Mouse (Mus musculus) neural tube, embryonic 12.5 days (tissue): Measurements from ENCODE around the gene Nell1. TPM values are rescaled to one million over a fixed set of nuclear protein-coding genes. Genes with fewer than 3 reads are reported as not detected.

Experiments
- ATAC-seq: fragments of 200-750 bp; cut with Nextera tagmentation; 2 replicates; pipeline ENCODE4 v1.8.0; 2017; ENCODE audit warnings: low read depth, mild to moderate bottlenecking, moderate TSS enrichment, moderate library complexity; ENCODE audit not compliant: low FRiP score
- H3K27ac ChIP-seq: fragments of 300-500 bp; sonication (generic); 2 replicates; pipeline ENCODE4 v1.5.1; 2016
- H3K27me3 ChIP-seq: fragments of 300-500 bp; sonication (generic); replicated peaks from 2 replicates; pipeline ENCODE4 v1.6.1; 2016; ENCODE audit warnings: mild to moderate bottlenecking
- H3K36me3 ChIP-seq: fragments of 300-500 bp; sonication (generic); 2 replicates; pipeline ENCODE4 v1.6.1; 2016; ENCODE audit warnings: mild to moderate bottlenecking
- H3K4me1 ChIP-seq: fragments of 300-500 bp; sonication (generic); 2 replicates; pipeline ENCODE4 v1.6.1; 2016
- H3K4me2 ChIP-seq: fragments of 300-500 bp; sonication (generic); replicated peaks from 2 replicates; pipeline ENCODE4 v1.6.1; 2016; ENCODE audit warnings: mild to moderate bottlenecking
- H3K4me3 ChIP-seq: fragments of 300-500 bp; sonication (generic); 2 replicates; pipeline ENCODE4 v1.5.1; 2016
- H3K9ac ChIP-seq: fragments of 300-500 bp; sonication (generic); 2 replicates; pipeline ENCODE4 v1.6.1; 2016; ENCODE audit warnings: mild to moderate bottlenecking
- H3K9me3 ChIP-seq: fragments of 300-500 bp; sonication (generic); 2 replicates; pipeline ENCODE4 v1.6.1; 2016; ENCODE audit warnings: mild to moderate bottlenecking
- WGBS: fragments of 180-500 bp; shearing (Covaris S2); methylation state at CpG from one replicate; pipeline ENCODE4 v1.1.7; 2016; 5-methylcytosine and 5-hydroxymethylcytosine counted together
- polyA plus RNA-seq: library from polyadenylated mRNA; unstranded; fragments of >200 nt; fragmentation: Nextera tagmentation; extraction: Ambion mirVana; gene quantifications from 2 replicates; pipeline ENCODE4 v1.2.1, GENCODE M21; 2016

The Nell1 gene
- polyA plus RNA-seq, 1 experiment from 2014 or later = 10.7 TPM

- H3K4me3 ChIP-seq = no peak overlapping the region
- ATAC-seq = no peak
- H3K9me3 ChIP-seq = no peaks in the 10 kb centered on the region
- 48% methylated on average over 3 of the region's 3 CpGs for WGBS
- H3K27ac ChIP-seq = no peak overlapping the region
- H3K4me1 ChIP-seq = no peaks in the 10 kb centered on the region
- H3K36me3 ChIP-seq = no peaks in the 10 kb centered on the region
- H3K9ac ChIP-seq = no peak overlapping the region
- H3K27me3 ChIP-seq = no peaks in the 10 kb centered on the region
- H3K4me2 ChIP-seq = no peak overlapping the region
Measured at GRCm38 (mm10) chr7:50832799-50833198, 858.1 kb downstream of the Nell1 start.

GRCm38 (mm10) chr7:50842646-50843045, 868.0 kb downstream of the Nell1 start:
- Histone ChIP-seq H3K4me3 (no peak overlapping the region), H3K9ac (no peak overlapping the region), H3K36me3 (no peaks in the 10 kb centered on the region), H3K27me3 (no peaks in the 10 kb centered on the region), H3K4me2 (no peak overlapping the region), H3K4me1 (no peaks in the 10 kb centered on the region), H3K27ac (no peak overlapping the region), H3K9me3 (no peaks in the 10 kb centered on the region)
- ATAC-seq = no peak

GRCm38 (mm10) chr7:50847921-50848320, 873.3 kb downstream of the Nell1 start:
- Histone ChIP-seq H3K27ac (no peak overlapping the region), H3K36me3 (no peaks in the 10 kb centered on the region), H3K4me2 (no peak overlapping the region), H3K4me3 (no peak overlapping the region), H3K4me1 (no peaks in the 10 kb centered on the region), H3K27me3 (no peaks in the 10 kb centered on the region), H3K9me3 (no peaks in the 10 kb centered on the region), H3K9ac (no peak overlapping the region)
- no peak for ATAC-seq
- 80% methylated on average over 1 of the region's 1 CpGs for WGBS

GRCm38 (mm10) chr7:50850271-50850670, 875.6 kb downstream of the Nell1 start:
- H3K9me3 ChIP-seq = no peaks in the 10 kb centered on the region
- H3K36me3 ChIP-seq = no peaks in the 10 kb centered on the region
- H3K4me2 ChIP-seq = no peak overlapping the region
- WGBS = 26% methylated on average over 1 of the region's 1 CpGs
- no peak overlapping the region for H3K9ac ChIP-seq
- H3K27me3 ChIP-seq = no peaks in the 10 kb centered on the region
- no peak for ATAC-seq
- no peak overlapping the region for H3K4me3 ChIP-seq
- no peak overlapping the region for H3K27ac ChIP-seq
- H3K4me1 ChIP-seq = no peaks in the 10 kb centered on the region

GRCm38 (mm10) chr7:50870181-50870580, 895.5 kb downstream of the Nell1 start:
- H3K4me3 ChIP-seq = no peak overlapping the region
- ATAC-seq = no peak
- WGBS = 30% methylated on average over 1 of the region's 1 CpGs
- H3K4me1 ChIP-seq = no peaks in the 10 kb centered on the region
- H3K9ac ChIP-seq = no peak overlapping the region
- H3K27ac ChIP-seq = no peak overlapping the region
- H3K27me3 ChIP-seq = no peaks in the 10 kb centered on the region
- no peak overlapping the region for H3K4me2 ChIP-seq
- H3K36me3 ChIP-seq = no peaks in the 10 kb centered on the region
- H3K9me3 ChIP-seq = no peaks in the 10 kb centered on the region

- no peak overlapping the region for H3K9ac ChIP-seq
- no peak overlapping the region for H3K4me2 ChIP-seq
- no peaks in the 10 kb centered on the region for H3K9me3 ChIP-seq
- 62% methylated on average over 3 of the region's 3 CpGs for WGBS
- no peak overlapping the region for H3K27ac ChIP-seq
- H3K36me3 ChIP-seq = no peaks in the 10 kb centered on the region
- 0 out of 2 replicates have a peak, but pooled peaks have one; percentile 29 for ATAC-seq
- no peaks in the 10 kb centered on the region for H3K27me3 ChIP-seq
- H3K4me3 ChIP-seq = no peak overlapping the region
- no peaks in the 10 kb centered on the region for H3K4me1 ChIP-seq
Measured at GRCm38 (mm10) chr7:50887625-50888024, 913.0 kb downstream of the Nell1 start.

GRCm38 (mm10) chr7:50899541-50900088, 925.0 kb downstream of the Nell1 start:
- WGBS = 76% methylated on average over 6 of the region's 6 CpGs
- no peaks in the 10 kb centered on the region for H3K36me3 ChIP-seq
- no peak overlapping the region for H3K4me3 ChIP-seq
- H3K9ac ChIP-seq = no peak overlapping the region
- no peak for ATAC-seq
- H3K9me3 ChIP-seq = no peaks in the 10 kb centered on the region
- no peaks in the 10 kb centered on the region for H3K4me1 ChIP-seq
- no peak overlapping the region for H3K4me2 ChIP-seq
- no peak overlapping the region for H3K27ac ChIP-seq
- H3K27me3 ChIP-seq = no peaks in the 10 kb centered on the region

Other genes starting within 250 kb of the Nell1 start
- 4.5 and 4.9 TPM in 2 replicates for gene Htatip2, start 215.7 kb upstream of the Nell1 start, polyA plus RNA-seq
- 52.4 and 54.5 TPM in 2 replicates for gene Prmt3, start 196.5 kb upstream of the Nell1 start, polyA plus RNA-seq
- 13.5 and 14.5 TPM in 2 replicates for gene Slc6a5, start 64.7 kb upstream of the Nell1 start, polyA plus RNA-seq